24 mouse cellular contexts compared by ENCODE assay signal in genomic region chr5:34592666-34593065, GRCm38 (mm10). TPM values are rescaled to one million over a fixed set of nuclear protein-coding genes. Genes with fewer than 3 reads are reported as not detected.
DNase-seq lines count a peak whose midpoint lies in the region; ATAC-seq and TF ChIP-seq lines count a peak whose summit lies in the region.
"Had no signal": no experiment of that assay in that cellular context is flagged by ENCODE, and none has a peak within 500 bp of the region (broad histone marks: within the 10 kb centered on the region; RNA-seq: fewer than 3 reads in every experiment).

No protein-coding gene starts in this region.

- no peak overlapping the region for H3K4me2 ChIP-seq in forebrain, postnatal 0 days (ENCODE audit: low read depth)
- H3K4me2 ChIP-seq in forebrain, embryonic 13.5 days = no peak overlapping the region
- no peak overlapping the region for H3K4me2 ChIP-seq in forebrain, embryonic 15.5 days (replicated peaks)
- no peak overlapping the region for H3K4me2 ChIP-seq in intestine, embryonic 15.5 days (replicated peaks)
- H3K4me2 ChIP-seq: heart, embryonic 12.5 days; heart, embryonic 15.5 days; hindbrain, embryonic 12.5 days; hindbrain, embryonic 15.5 days had no signal

- no peak overlapping the region for H3K4me3 ChIP-seq in forebrain, embryonic 10.5 days
- no peak overlapping the region for H3K4me3 ChIP-seq in forebrain, postnatal 0 days (ENCODE audit: low read depth, low read length)
- H3K4me3 ChIP-seq in forebrain, embryonic 13.5 days = no peak overlapping the region
- no peak overlapping the region for H3K4me3 ChIP-seq in forebrain, embryonic 15.5 days
- H3K4me3 ChIP-seq in layer of hippocampus, adult 2 months = no peak overlapping the region
- H3K4me3 ChIP-seq in intestine, embryonic 15.5 days (replicated peaks) = no peak overlapping the region
- H3K4me3 ChIP-seq: heart, embryonic 12.5 days; heart, embryonic 15.5 days; hindbrain, embryonic 12.5 days; hindbrain, embryonic 15.5 days had no signal

- TF ChIP-seq CTCF in forebrain, postnatal 0 days (IDR thresholded peaks at IDR 0.05; ENCODE audit: low read depth) = no peak
- no peak for TF ChIP-seq CTCF in layer of hippocampus, adult 2 months (conservative IDR thresholded peaks at IDR 0.05)

- peaks cover 26% of the 10 kb centered on the region for H3K36me3 ChIP-seq in forebrain, embryonic 10.5 days (replicated peaks)
- no peaks in the 10 kb centered on the region for H3K36me3 ChIP-seq in forebrain, postnatal 0 days (ENCODE audit: insufficient read depth)
- peaks cover 3% of the 10 kb centered on the region for H3K36me3 ChIP-seq in forebrain, embryonic 13.5 days (ENCODE audit: poor library complexity, severe bottlenecking)
- H3K36me3 ChIP-seq in forebrain, embryonic 15.5 days = peaks cover 3% of the 10 kb centered on the region; the same call in 1 of the 2 replicates
- no peaks in the 10 kb centered on the region for H3K36me3 ChIP-seq in intestine, embryonic 15.5 days
- H3K36me3 ChIP-seq: hindbrain, embryonic 15.5 days had no signal

- ATAC-seq in forebrain, postnatal 0 days = no peak
- no peak for ATAC-seq in forebrain, embryonic 13.5 days
- ATAC-seq in forebrain, embryonic 15.5 days (replicated peaks) = no peak
- no peak for ATAC-seq in intestine, embryonic 15.5 days
- ATAC-seq: activated CD4-positive, CD25-positive, alpha-beta regulatory T cell, adult 4 months had no signal

- H3K27ac ChIP-seq in forebrain, embryonic 10.5 days = peak overlapping the region; percentile 79
- H3K27ac ChIP-seq in forebrain, postnatal 0 days (ENCODE audit: low read depth, low read length) = no peak overlapping the region
- peak overlapping the region; percentile 51; the same call in 1 of the 2 replicates for H3K27ac ChIP-seq in forebrain, embryonic 13.5 days
- H3K27ac ChIP-seq in forebrain, embryonic 15.5 days (replicated peaks) = no peak overlapping the region
- peak overlapping the region; percentile 79 for H3K27ac ChIP-seq in layer of hippocampus, adult 2 months
- no peak overlapping the region for H3K27ac ChIP-seq in intestine, embryonic 15.5 days
- H3K27ac ChIP-seq: heart, embryonic 15.5 days; hindbrain, embryonic 12.5 days; hindbrain, embryonic 15.5 days had no signal

- H3K9me3 ChIP-seq in forebrain, embryonic 10.5 days = no peaks in the 10 kb centered on the region
- no peaks in the 10 kb centered on the region for H3K9me3 ChIP-seq in forebrain, postnatal 0 days (ENCODE audit: low read length)
- H3K9me3 ChIP-seq in forebrain, embryonic 13.5 days (replicated peaks) = no peaks in the 10 kb centered on the region
- no peaks in the 10 kb centered on the region for H3K9me3 ChIP-seq in forebrain, embryonic 15.5 days
- no peaks in the 10 kb centered on the region for H3K9me3 ChIP-seq in intestine, embryonic 15.5 days
- H3K9me3 ChIP-seq: heart, embryonic 12.5 days; heart, embryonic 15.5 days; hindbrain, embryonic 12.5 days; hindbrain, embryonic 15.5 days had no signal

- H3K9ac ChIP-seq in forebrain, postnatal 0 days = no peak overlapping the region
- no peak overlapping the region for H3K9ac ChIP-seq in forebrain, embryonic 13.5 days
- H3K9ac ChIP-seq in forebrain, embryonic 15.5 days (replicated peaks) = no peak overlapping the region
- H3K9ac ChIP-seq in intestine, embryonic 15.5 days = no peak overlapping the region
- H3K9ac ChIP-seq: heart, embryonic 12.5 days; heart, embryonic 15.5 days; hindbrain, embryonic 12.5 days; hindbrain, embryonic 15.5 days had no signal

- no peak for DNase-seq in forebrain, embryonic 10.5 days (ENCODE audit: extremely low spot score, low spot score)
- no peak for DNase-seq in forebrain, postnatal 0 days
- no peak for DNase-seq in layer of hippocampus, adult 2 months (ENCODE audit: low spot score in 2 of 2)
- no peak for DNase-seq in layer of hippocampus, adult 11-12 months (ENCODE audit: low spot score)
- peak; percentile 39 for DNase-seq in ES-CJ7 (ENCODE audit: low read depth, low spot score)
- DNase-seq: adrenal gland, adult 8-10 months; adrenal gland, postnatal 25 days; cerebellum, adult 11-12 months; cerebellum, adult 8-10 months; cerebellum, postnatal 10 days; cerebellum, postnatal 36 days; gastrocnemius, postnatal 10 days; gastrocnemius, postnatal 36 days; heart, postnatal 14 days; kidney, adult 11 months; kidney, adult 8-10 months had no signal

- peaks cover 54% of the 10 kb centered on the region for H3K4me1 ChIP-seq in forebrain, embryonic 10.5 days
- H3K4me1 ChIP-seq in forebrain, postnatal 0 days (ENCODE audit: insufficient read depth) = no peaks in the 10 kb centered on the region; the same call in 1 of the 2 replicates
- peaks cover 26% of the 10 kb centered on the region for H3K4me1 ChIP-seq in forebrain, embryonic 13.5 days
- H3K4me1 ChIP-seq in forebrain, embryonic 15.5 days = peaks cover 16% of the 10 kb centered on the region
- 0 out of 2 replicates have a peak, but pooled peaks cover 6% of the 10 kb centered on the region for H3K4me1 ChIP-seq in intestine, embryonic 15.5 days (replicated peaks)

- no peaks in the 10 kb centered on the region for H3K27me3 ChIP-seq in forebrain, embryonic 10.5 days (ENCODE audit: poor library complexity, severe bottlenecking)
- no peaks in the 10 kb centered on the region for H3K27me3 ChIP-seq in forebrain, postnatal 0 days (ENCODE audit: insufficient read depth, low read length)
- H3K27me3 ChIP-seq in forebrain, embryonic 13.5 days = no peaks in the 10 kb centered on the region
- no peaks in the 10 kb centered on the region for H3K27me3 ChIP-seq in forebrain, embryonic 15.5 days
- no peaks in the 10 kb centered on the region for H3K27me3 ChIP-seq in intestine, embryonic 15.5 days (replicated peaks)
- H3K27me3 ChIP-seq: heart, embryonic 12.5 days; heart, embryonic 15.5 days; hindbrain, embryonic 12.5 days; hindbrain, embryonic 15.5 days had no signal

- WGBS in forebrain, embryonic 10.5 days = 94% methylated on average over 6 of the region's 6 CpGs
- WGBS in forebrain, postnatal 0 days = 88% methylated on average over 6 of the region's 6 CpGs
- 89% methylated on average over 6 of the region's 6 CpGs for WGBS in forebrain, embryonic 13.5 days
- 87% methylated on average over 6 of the region's 6 CpGs for WGBS in forebrain, embryonic 15.5 days
- WGBS in intestine, embryonic 15.5 days = 96% methylated on average over 6 of the region's 6 CpGs

RNA-seq across cellular contexts. Expression of gene Add1, which starts 19.2 kb away (rescaled TPM):
- 182 and 186 TPM in 2 replicates for polyA plus RNA-seq in forebrain, embryonic 10.5 days (2016; fragmentation: Nextera tagmentation; extraction: Ambion mirVana)
- 270 and 334 TPM in 2 replicates for total RNA-seq in forebrain, postnatal 0 days (2014; rRNA removed)
- polyA plus RNA-seq in forebrain, postnatal 0 days (2015; fragmentation: Nextera tagmentation; extraction: Ambion mirVana) = 165 and 175 TPM in 2 replicates
- 173 and 185 TPM in 2 replicates for polyA plus RNA-seq in forebrain, embryonic 13.5 days (2015; fragmentation: Nextera tagmentation; extraction: Ambion mirVana)
- 205 and 222 TPM in 2 replicates for polyA plus RNA-seq in forebrain, embryonic 15.5 days (2015; fragmentation: Nextera tagmentation; extraction: Ambion mirVana)
- 100 to 1,000 TPM; 444 to 448 TPM for total RNA-seq in layer of hippocampus, adult 2 months (2021)
- 141 and 149 TPM in 2 replicates for polyA plus RNA-seq in intestine, embryonic 15.5 days (2015; fragmentation: Nextera tagmentation; extraction: Ambion mirVana)

RNA-seq across cellular contexts. Expression of gene Mfsd10, which starts 44.3 kb away (rescaled TPM):
- 95.5 and 97.8 TPM in 2 replicates for polyA plus RNA-seq in forebrain, embryonic 10.5 days (2016; fragmentation: Nextera tagmentation; extraction: Ambion mirVana)
- total RNA-seq in forebrain, postnatal 0 days (2014; rRNA removed) = 59.9 and 78.4 TPM in 2 replicates
- 76.0 and 95.9 TPM in 2 replicates for polyA plus RNA-seq in forebrain, postnatal 0 days (2015; fragmentation: Nextera tagmentation; extraction: Ambion mirVana)
- 86.9 and 99.0 TPM in 2 replicates for polyA plus RNA-seq in forebrain, embryonic 13.5 days (2015; fragmentation: Nextera tagmentation; extraction: Ambion mirVana)
- 96.0 and 98.0 TPM in 2 replicates for polyA plus RNA-seq in forebrain, embryonic 15.5 days (2015; fragmentation: Nextera tagmentation; extraction: Ambion mirVana)
- total RNA-seq in layer of hippocampus, adult 2 months (2021) = 10 to 100 TPM; 38.3 to 48.1 TPM
- polyA plus RNA-seq in intestine, embryonic 15.5 days (2015; fragmentation: Nextera tagmentation; extraction: Ambion mirVana) = 108 and 127 TPM in 2 replicates

Comparison
In these comparisons a context has a peak if more than half of its experiments do, and no peak if none do; other contexts are left out.
1. H3K27ac ChIP-seq: peak in forebrain, embryonic 10.5 days (single experiment), forebrain, embryonic 13.5 days (single experiment) and layer of hippocampus, adult 2 months (single experiment); none in forebrain, postnatal 0 days (single experiment), forebrain, embryonic 15.5 days (single experiment) and intestine, embryonic 15.5 days (single experiment).